Mouse (Mus musculus) regulatory T cell (primary cell): Measurements from ENCODE around the gene Nudt22.

ENCODE experiments used
- in situ Hi-C: fragments of 300-600 bp; cut with MboI, MseI; formaldehyde crosslinking; loops from one replicate; pipeline ENCODE4 v1.15.1; 2025; ENCODE audit warnings: high pct_unique_total_duplicates

Nudt22 gene

DNA sequence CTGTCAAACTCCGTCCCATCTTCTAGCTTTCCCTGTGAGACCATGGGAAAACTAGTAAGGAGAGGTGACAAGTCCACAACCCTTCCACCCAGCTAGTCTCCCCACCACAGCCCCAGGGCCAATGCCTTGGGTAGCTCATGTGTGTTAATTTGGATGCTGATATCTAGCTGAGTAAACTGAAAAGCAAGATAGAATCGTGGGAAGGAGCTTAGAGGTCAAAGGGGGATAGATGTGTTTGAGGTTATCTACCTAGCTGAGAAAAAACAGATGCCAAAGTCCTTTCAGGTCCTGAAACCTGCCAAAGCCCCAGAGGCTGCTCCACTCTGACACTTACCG, 17.3 kb downstream of the Nudt22 start:
- in situ Hi-C loops: loop anchor here (10.0 kb wide), 1 partner anchor 904 kb away; the partner anchor contains the start of gene Vps51

DNA sequence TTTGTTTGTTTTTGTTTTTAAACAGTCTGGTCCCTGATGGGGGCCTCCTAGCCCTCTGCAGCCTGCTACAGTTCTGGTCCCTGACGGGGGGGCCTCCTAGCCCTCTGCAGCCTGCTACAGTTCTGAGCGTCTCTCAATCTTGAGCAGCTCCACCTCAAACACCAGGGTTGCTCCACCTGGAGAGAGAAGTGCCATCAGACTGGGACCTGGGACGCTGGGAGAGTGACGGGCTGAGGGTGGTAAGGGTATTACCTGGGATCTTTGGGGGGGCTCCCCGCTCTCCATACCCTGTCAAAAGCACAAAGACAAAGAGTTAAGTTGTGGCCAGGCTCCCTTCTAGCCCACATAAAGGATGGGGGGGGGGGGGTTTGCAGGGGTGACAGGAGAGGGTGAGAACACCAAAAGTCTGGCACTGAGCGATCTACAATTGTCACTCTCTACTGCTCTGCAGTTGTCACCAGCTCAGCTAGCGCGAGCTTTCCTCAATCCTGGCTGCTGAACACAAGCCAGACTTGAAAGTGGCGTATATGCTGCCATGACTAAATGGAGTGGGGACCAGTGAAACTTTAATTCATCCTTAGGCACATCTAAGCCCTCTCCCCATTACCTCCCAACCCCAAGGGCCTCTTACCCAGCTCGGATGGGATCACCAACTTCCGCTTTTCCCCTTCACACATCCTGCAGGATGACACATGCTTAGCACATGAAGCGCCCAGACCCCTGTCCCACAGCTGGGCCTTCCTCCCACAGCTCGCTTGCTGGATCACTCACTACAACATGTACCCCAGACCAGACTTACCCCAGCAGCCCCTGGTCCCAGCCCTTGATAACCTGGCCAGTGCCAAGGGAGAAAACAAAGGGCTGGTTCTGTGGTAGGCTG, 17.9 kb downstream of the Nudt22 start:
- in situ Hi-C loops: loop anchor here (10.0 kb wide), 1 partner anchor 903 kb away; the partner anchor contains the start of gene Vps51

DNA sequence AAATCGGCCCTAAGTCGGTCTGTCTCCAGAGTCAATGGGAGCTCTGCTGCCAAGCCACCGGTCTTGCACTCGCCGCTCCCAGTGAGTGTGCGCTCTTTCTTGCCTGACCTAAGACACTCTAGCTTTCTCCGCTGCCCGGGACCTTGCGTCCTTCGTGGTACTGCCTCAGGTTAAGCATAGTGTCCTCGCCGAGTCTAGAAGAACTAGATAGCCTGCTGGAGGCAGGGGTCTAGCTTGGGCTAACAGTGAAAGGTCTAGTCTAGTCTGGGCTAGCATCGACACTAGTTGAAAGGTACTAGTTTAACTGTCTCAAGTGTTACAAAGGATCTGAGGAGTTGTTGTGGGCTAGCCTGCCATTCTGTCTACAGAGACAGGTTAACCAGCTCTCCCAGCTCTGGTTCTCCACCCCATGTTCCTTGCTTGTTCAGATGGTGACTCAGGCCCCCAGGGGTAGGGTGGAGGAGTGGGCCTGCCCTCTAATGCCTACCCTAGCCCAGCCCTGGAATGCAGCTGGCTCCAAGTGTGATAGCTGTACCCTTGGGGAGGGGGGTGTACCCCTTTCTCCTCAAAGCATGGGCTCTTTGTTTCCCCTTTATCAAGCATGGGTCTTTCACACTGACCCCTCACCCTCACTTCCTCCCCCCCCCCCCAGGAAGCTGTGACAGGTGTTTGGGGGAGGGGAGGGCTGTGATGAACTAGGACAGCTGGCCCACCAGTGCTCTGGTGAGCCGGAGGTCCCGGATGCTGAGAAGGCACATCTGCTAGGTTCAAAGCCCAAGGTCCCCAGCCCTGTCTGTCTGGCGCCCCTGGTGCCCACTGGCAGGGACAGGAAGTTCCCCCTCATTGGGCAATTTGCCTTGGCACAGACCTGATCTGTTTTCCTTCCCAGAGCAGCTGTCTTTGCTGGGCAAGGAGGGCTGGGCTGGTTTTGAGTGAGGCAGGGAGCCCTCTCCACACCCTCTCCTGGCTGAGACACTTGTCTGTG, 20.1 kb downstream of the Nudt22 start, which contains the start of gene Plcb3:
Plcb3 (minus strand) TSS at position 934 of the 985 bp plus-strand sequence.
- in situ Hi-C loops: loop anchor here (10.0 kb wide), 1 partner anchor 901 kb away; the partner anchor contains the start of gene Vps51

DNA sequence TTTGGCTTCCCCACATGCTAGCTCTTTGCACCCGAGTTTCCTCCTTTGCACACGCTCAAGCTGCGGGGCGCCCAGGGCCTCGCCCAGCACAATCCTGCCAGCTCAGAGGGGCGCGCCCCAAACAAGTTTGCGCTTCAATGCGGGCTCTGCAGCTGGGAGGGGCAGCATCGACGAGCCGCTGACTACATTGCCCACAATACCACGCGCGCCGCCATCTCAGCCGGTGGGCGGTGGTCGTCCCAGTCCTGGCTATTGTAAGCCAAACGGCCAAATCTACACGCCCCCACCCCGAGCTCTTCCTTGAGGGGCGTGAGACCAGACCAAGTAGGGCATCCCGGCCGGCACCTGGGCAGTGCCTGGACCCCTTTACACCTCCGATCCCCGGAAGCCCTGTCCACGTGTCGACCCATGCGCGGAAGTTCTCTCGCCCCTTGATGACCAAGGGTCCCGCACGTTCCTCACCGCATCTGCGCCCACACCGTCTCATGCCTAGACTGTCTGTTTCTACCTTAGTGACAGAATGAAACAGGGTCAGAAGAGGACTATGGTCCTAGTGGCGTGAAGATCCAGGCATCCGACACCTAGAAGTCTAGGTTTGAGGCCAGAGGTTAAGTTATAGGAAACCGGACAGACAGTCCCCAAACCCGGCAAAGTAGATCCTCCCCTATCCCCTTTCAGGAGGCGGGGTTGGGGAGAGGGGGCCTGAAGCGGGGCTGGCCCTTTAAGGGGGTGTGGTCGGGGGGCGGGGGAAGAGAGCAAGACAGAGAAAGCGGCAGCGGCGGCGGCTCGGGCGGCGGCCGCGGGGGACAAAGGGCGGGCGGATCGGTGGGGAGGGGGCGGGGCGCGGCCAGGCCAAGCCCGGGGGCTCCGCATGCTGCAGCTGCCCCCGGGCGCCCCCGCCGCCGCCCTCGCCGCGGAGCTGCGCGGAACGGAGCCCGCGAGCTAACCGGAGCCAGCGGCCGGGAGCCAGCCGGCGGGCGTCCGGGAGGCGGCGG, 21.4 kb downstream of the Nudt22 start, which contains the start of gene Ppp1r14b:
Ppp1r14b (plus strand) TSS at position 758 of the 995 bp plus-strand sequence.
- in situ Hi-C loops: loop anchor here (10.0 kb wide), 1 partner anchor 900 kb away; the partner anchor contains the start of gene Vps51

DNA sequence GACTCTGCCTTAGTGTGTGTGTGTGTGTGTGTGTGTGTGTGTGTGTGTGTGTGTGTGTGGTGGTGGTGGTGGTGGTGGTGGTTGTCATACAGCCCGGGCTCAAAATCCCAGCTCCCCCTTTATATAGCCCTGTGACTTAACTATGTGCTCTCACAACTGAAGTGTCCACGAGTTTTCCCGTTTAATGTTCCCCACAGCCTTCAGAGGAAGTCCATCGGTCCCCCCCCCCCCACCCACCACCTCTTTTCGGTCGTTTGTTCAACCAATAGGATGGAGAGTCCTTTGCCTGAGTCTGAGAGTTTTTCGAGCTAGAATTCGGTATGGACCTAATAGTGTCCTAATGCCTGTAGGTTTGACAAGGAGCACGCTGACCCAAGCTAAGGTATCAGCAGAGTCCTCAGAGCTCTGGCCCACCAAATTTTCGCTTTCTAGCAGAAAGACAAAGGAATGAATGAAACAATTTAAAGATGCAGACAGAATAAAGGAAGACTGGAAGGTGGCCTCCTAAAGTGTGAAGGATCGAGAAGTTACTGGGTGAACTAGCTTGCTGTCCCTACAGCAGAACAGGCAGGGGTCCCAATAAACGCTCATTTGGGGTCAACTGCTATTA, 22.2 kb downstream of the Nudt22 start:
- in situ Hi-C loops: loop anchor here (10.0 kb wide), 1 partner anchor 899 kb away; the partner anchor contains the start of gene Vps51

DNA sequence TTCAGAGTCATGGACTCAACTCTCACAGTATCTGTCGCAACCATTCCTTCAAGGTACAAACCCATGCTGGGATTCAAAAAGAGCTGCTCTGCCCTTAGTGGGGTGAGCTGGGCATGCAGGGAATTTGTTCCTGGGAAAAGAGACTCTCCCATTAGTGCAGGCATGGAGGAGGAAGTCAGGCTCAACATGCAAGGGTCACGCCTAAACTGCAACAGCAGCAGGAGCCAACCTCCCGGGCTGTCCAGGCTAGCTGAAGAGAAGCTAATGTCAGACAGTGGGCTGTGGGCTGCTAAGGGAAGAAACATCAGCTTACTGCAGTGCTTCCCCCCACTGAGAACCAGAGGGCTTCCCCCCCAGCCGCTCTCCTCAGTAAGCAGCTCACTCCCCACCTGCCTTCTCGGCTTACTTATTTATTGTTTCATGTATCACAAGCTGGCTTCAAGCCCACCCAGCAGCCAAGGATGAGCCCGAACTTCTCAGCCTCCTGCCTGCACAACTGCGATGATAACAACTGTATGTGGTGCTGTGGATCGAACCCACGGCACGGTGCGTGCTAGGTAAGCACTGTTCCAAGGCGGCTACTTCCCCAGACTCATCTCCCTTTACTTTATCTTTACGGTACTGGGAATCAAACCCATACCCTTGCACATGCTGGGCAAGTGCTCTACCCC, 23.5 kb downstream of the Nudt22 start:
- in situ Hi-C loops: loop anchor here (10.0 kb wide), 1 partner anchor 898 kb away; the partner anchor contains the start of gene Vps51

DNA sequence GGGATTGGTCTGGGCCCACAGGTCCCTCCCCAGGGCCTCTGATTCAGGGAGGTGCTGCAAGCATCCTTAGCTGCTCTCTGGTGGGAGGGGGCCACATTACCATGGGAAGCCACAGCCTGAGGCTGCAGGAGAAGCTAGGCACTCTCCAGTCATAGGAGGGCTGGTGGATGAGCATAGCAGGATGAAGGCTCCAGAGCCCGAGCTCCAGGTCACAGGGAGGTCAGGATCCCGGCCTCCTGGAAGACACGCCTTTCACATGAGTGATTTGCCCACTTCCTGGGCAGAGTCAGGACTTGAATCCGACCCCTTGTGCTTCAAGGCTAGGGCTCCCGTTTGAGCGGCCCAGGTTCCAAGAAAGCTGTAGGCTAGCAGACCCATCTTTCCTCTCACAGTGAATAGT, 24.3 kb downstream of the Nudt22 start:
- in situ Hi-C loops: loop anchor here (10.0 kb wide), 1 partner anchor 897 kb away; the partner anchor contains the start of gene Vps51

DNA sequence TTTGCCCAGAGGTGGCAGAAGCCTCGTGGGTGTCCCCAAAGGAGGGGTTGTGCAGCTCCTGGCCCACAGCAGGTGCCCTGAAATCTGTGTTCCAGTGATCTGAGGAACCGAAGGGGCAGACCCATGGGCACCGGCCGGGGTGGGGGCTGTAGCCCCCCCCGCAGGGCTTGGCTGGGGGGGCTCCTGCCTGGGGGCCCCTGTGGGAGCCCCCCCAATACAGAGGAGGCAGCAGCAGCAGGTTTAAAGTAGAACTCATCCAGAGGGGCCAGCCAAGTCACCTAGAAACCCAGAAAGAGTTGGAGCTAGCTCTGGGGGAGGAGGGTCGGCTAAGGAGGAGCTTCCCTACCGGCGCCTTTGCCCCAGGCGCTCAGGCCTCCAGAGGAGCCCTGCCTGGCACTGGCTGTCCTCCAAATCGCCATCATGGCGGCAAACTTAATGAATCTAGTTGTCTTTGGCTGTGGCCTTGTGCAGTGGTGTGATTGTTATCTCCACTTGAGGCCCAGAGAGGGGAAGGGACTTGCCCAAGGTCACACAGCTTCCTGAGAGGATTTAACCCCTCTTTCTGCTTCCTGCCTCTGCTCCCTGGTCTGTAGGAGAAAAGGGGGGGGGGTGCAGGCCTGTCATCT, 25.3 kb downstream of the Nudt22 start:
- in situ Hi-C loops: loop anchor here (10.0 kb wide), 1 partner anchor 896 kb away; the partner anchor contains the start of gene Vps51

DNA sequence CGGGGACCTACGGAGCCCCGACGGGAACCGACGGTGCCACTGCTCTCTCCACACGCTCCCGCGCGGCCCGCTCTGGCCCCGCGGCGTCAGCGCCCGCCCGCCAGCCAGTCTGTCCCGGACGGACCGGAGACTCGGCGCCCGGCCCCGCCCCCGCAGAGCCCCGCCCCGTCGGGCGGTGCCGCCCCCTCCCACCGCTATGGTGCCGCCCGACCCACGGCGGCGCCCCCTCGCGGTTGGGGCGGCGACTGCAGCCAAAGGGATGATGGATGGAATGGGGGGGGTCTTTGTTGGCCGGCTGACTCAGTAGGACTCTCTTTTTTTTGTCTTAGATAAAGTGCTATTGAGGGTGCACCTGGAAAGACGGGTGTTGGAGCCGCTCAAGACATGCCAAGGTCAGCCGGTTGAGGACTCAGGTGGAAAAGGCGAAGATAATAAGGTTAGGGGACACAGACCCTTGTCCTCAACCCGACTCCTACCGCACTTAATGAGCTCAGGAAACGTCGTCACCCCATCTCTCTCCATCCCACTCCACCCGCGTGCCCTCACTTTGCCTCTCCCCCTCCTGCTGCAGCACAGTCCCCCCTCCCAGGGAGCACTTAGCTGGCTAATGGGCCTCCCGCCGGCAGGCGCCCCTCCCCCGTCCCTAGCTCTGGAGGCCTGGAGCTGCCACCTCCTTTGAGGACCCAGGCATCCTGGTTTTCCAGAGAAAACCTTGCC, 26.1 kb downstream of the Nudt22 start:
- in situ Hi-C loops: loop anchor here (10.0 kb wide), 1 partner anchor 895 kb away; the partner anchor contains the start of gene Vps51

DNA sequence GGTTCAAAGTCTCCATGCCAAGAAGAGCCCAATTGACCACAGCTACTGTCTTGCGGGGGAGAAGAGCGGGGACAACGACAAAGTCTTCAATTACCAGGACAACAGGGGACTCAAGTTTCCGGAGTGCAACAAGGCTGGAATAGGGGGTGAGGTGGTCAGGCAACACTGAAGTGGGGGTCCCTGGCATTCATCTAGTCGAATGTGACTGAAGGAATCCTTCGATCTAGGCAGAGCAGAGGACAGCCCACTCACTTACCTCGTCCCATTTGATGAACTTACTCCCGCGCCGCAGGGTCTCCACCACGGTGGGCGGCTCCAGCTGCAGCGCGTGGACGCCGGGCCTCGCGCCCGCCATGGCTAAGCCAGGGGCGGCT, 26.6 kb downstream of the Nudt22 start:
- in situ Hi-C loops: no loop called here

DNA sequence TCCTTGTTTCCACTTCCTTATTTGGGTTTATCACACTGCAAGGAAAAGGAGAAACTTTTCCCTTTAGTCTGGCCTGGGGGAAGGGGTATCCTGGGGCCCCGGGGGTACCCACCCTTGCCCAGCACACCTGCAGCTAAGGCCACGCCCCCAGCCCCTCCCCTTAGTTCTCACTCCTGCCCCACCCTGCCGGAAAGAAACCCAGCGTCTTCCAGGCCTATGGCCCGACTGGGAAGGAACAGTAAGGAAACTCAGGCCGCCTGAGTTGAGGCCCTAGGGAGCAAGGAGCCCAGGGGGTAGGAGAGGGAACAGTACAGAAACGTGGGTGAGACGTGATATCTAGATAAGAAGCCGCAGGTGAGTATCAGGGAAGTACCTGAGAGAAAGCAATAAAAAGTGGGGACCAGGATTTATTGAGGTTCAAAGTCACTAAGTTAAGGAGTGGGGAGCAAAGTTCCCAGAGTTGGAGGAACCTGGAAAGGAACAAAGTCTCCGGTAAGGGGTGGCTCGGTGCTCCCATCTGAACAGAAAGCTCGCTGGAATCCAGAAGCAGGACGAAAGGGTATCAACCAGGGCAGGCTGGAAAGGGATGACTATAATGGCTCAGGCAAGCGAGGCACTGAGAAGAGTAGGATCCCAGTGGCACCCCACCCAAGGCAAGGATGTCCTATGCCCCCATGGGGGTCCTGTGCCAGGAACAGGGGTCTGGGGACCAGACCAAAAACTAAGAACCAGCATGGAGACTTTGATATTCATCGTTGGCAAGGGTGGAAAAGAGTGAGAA, 27.2 kb downstream of the Nudt22 start:
- in situ Hi-C loops: no loop called here

DNA sequence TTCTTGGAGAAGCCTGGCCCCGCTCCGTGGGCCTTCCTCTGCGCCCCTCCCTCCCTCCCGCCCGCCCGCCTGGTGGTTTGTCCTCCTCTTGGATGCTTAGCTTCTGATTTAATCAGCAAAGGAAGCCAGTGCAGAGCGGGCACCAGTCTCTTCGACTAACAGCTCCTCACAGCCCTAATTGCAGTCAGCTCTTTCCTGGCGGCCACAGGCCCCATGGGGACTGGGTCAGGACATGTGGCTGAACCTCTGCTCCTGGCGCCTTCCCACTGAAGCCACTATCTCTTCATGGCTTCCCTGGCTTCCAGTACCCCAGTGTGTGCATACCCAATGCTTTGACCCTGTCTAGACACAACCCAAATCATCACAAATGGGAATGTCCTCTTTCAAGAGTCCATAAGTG, 39.5 kb downstream of the Nudt22 start:
- in situ Hi-C loops: loop anchor here (10.0 kb wide), 1 partner anchor 1312 kb away; no protein-coding TSS in a partner anchor

DNA sequence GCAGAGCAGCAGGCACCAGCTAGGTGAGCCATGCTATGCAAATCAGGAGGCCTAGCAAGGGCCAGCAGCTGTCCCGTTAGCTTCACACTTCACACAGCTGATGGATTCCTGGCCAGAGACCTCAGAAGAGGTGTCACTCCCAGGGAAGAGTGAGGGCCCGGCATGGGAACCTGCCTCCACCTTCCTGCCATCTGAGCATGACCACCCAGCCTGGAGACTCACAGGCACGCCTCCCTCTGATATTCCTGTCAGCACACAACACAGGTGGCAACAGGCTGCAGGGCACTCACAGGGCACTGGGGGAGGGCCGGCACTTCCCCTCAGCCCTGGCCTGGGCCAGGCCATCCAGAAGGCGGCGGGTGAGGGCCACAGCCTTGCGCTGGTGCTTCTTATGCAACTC, 40.5 kb downstream of the Nudt22 start:
- in situ Hi-C loops: loop anchor here (10.0 kb wide), 1 partner anchor 1311 kb away; no protein-coding TSS in a partner anchor

DNA sequence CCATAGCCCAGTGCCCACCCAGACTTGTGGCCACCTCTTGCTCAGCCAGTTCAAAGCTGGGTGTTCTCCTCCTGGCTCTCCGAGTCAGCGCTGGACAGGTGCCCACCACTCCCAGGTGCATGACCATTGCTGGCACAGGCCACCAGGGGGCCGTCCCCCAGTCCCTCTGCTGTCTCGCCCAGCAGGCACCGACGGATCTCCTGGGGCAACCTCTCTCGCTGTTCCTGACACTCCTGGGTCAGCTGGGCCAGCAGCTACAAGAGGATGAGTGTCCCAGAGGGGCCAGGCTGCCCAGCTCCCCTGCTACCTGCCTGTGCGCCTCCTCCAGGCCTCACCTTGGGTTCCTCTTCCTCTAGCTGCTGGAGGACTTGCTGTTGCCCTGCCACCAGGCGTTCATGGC, 41.9 kb downstream of the Nudt22 start:
- in situ Hi-C loops: loop anchor here (10.0 kb wide), 1 partner anchor 1309 kb away; no protein-coding TSS in a partner anchor

DNA sequence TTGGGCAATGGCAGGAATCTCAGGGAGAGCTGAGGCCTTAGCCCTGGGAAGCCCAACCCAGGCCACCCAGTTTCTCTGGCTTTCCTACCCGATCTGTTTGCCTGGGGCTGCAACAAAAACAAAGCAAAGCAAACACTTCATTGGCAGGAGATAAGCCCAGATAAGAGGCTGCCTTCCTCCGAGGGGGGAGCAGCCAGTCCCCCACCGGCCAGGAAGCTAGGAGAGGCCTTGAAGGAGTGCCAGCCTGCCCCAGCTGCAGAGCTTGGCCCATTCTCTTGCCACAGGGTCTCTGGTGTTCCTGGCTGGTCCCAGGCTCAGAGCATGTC, 43.2 kb downstream of the Nudt22 start:
- in situ Hi-C loops: loop anchor here (10.0 kb wide), 1 partner anchor 1308 kb away; no protein-coding TSS in a partner anchor

DNA sequence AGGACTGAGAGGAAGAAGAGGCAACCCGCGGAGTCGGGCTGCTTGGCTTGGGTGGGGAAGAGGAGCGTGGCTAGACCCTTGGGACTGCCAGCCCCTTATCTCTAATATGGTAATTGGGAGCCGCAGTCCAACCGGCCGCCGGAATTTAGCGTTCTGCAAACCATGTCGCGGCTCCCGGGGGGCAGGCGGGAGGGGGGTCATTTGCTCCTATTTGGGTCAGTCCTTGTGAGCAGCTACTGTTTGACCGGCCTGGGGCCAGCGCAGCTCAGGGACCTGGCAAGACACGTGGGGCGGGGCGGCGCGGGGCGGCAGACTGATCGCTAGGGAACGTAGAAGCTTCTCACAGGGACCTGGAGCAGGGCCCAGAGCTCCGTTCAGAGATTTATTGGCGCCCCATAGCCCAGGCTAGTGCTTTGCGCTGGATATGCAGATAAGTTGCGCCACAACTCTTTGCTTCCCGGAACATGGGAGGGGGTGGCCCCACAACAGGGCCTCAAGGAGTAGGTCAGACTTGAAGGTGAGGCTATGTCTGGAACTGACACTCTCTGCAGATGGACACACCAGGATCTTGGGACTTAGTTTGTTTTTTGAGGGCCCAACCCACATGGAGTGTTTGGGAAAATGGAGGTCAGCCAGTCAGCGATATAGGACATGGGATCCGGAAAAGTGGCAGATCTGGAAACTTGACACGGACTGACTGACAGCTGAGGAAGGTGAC, 43.8 kb downstream of the Nudt22 start:
- in situ Hi-C loops: loop anchor here (10.0 kb wide), 1 partner anchor 1307 kb away; no protein-coding TSS in a partner anchor
